Mouse (Mus musculus): ENCODE results near the gene Itgb8.

Gene Itgb8

GRCm38 (mm10) chr12:119113522-119114135 is 125.0 kb downstream of the Itgb8 start:
- no peak for DNase-seq

GRCm38 (mm10) chr12:119110091-119110490 is 128.5 kb downstream of the Itgb8 start:
- no peak for DNase-seq

All from retina, postnatal 1 day (tissue).